8 mouse cellular contexts compared by ENCODE assay signal in the genomic region with DNA sequence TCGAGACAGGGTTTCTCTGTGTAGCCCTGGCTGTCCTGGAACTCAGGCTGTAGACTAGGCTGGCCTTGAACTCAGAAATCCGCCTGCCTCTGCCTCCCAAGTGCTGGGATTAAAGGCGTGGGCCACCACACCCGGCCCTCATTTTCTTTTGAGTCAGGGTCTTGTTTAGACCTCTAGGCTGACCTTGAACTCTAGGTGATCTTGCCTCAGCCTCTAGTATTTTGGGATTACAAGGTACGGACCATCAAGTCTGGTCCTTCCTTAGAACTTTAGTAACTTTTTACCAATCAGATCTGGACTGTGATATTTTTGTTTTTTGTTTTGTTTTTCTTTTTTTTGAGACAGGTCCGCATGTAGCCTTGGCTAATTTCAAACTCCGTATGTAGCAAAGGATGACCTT. TPM values are rescaled to one million over a fixed set of nuclear protein-coding genes. Genes with fewer than 3 reads are reported as not detected.
DNase-seq lines count a peak whose midpoint lies in the region; ATAC-seq lines count a peak whose summit lies in the region.

A gene (plus strand): TSS at position 357 of the 400 bp plus-strand sequence.

- peak within 1 kb of the TSS; percentile 72 for H3K4me2 ChIP-seq in hindbrain, embryonic 16.5 days (ENCODE audit: low read length)

- ATAC-seq in hindbrain, embryonic 16.5 days: no peak

- H3K4me1 ChIP-seq in embryonic facial prominence, embryonic 10.5 days: peaks cover 23% of the 10 kb centered on the region
- H3K4me1 ChIP-seq in hindbrain, embryonic 16.5 days (ENCODE audit: control insufficient read depth, insufficient read depth, low read depth, low read length): peaks cover 17% of the 10 kb centered on the region
- peaks cover 22% of the 10 kb centered on the region for H3K4me1 ChIP-seq in midbrain, embryonic 10.5 days

- H3K36me3 ChIP-seq in embryonic facial prominence, embryonic 10.5 days (replicated peaks): peaks cover 16% of the 10 kb centered on the region
- peaks cover 14% of the 10 kb centered on the region for H3K36me3 ChIP-seq in hindbrain, embryonic 16.5 days (ENCODE audit: control insufficient read depth, insufficient read depth, low read length)
- H3K36me3 ChIP-seq in midbrain, embryonic 10.5 days: peaks cover 17% of the 10 kb centered on the region

- peak within 1 kb of the TSS; percentile 72 for H3K27ac ChIP-seq in embryonic facial prominence, embryonic 10.5 days (replicated peaks)
- H3K27ac ChIP-seq in hindbrain, embryonic 16.5 days (ENCODE audit: low read depth, low read length): peak within 1 kb of the TSS; percentile 79
- H3K27ac ChIP-seq in midbrain, embryonic 10.5 days (replicated peaks): peak within 1 kb of the TSS; percentile 83

- WGBS in embryonic facial prominence, embryonic 10.5 days: 57% methylated on average over 7 of the region's 7 CpGs
- 60% methylated on average over 7 of the region's 7 CpGs for WGBS in hindbrain, embryonic 16.5 days
- 64% methylated on average over 7 of the region's 7 CpGs for WGBS in midbrain, embryonic 10.5 days

- peak within 1 kb of the TSS; percentile 68 for H3K9ac ChIP-seq in hindbrain, embryonic 16.5 days (ENCODE audit: low read depth, low read length)

- H3K27me3 ChIP-seq in embryonic facial prominence, embryonic 10.5 days (replicated peaks; ENCODE audit: low read depth, poor library complexity, severe bottlenecking): peaks cover 38% of the 10 kb centered on the region
- no peaks in the 10 kb centered on the region; the same call in 1 of the 2 replicates for H3K27me3 ChIP-seq in hindbrain, embryonic 16.5 days (replicated peaks; ENCODE audit: control insufficient read depth, insufficient read depth, low read length)
- peaks cover 41% of the 10 kb centered on the region for H3K27me3 ChIP-seq in midbrain, embryonic 10.5 days (ENCODE audit: low read depth, poor library complexity, severe bottlenecking)

- H3K4me3 ChIP-seq in embryonic facial prominence, embryonic 10.5 days: peak within 1 kb of the TSS; percentile 70
- peak within 1 kb of the TSS; percentile 50 for H3K4me3 ChIP-seq in hindbrain, embryonic 16.5 days (ENCODE audit: low read length)
- H3K4me3 ChIP-seq in midbrain, embryonic 10.5 days: peak within 1 kb of the TSS; percentile 71

- peaks cover 5% of the 10 kb centered on the region; the same call in 1 of the 2 replicates for H3K9me3 ChIP-seq in embryonic facial prominence, embryonic 10.5 days
- H3K9me3 ChIP-seq in hindbrain, embryonic 16.5 days (ENCODE audit: control insufficient read depth, low read length): peaks cover 3% of the 10 kb centered on the region
- H3K9me3 ChIP-seq in midbrain, embryonic 10.5 days (replicated peaks): peaks cover 3% of the 10 kb centered on the region

- DNase-seq in left cerebral cortex, adult 18-20 months (ENCODE audit: low spot score in 2 of 2): no peak
- no peak for DNase-seq in left cerebral cortex, adult 9 months (ENCODE audit: low spot score in 2 of 2)
- no peak for DNase-seq in embryonic facial prominence, embryonic 10.5 days (ENCODE audit: low spot score)
- no peak for DNase-seq in midbrain, embryonic 10.5 days (ENCODE audit: low spot score)
- DNase-seq in right cerebral cortex, postnatal 36 days (ENCODE audit: low spot score in 2 of 2): no peak
- no peak for DNase-seq in frontal cortex, postnatal 25 days (ENCODE audit: low spot score in 2 of 2)
- DNase-seq in lung, postnatal 14 days: no peak

RNA-seq across cellular contexts. Expression of the gene that starts here (rescaled TPM):
- total RNA-seq in left cerebral cortex, adult 18-20 months (2021): 100 to 1,000 TPM in 1 of 2 experiments, 10 to 100 TPM in 1; 92.5 to 102 TPM
- polyA plus RNA-seq in embryonic facial prominence, embryonic 10.5 days (2016; fragmentation: Nextera tagmentation; extraction: Ambion mirVana): 7.1 and 8.9 TPM in 2 replicates
- polyA plus RNA-seq in hindbrain, embryonic 16.5 days (2015; fragmentation: Nextera tagmentation; extraction: Ambion mirVana): 85.8 and 111 TPM in 2 replicates
- polyA plus RNA-seq in midbrain, embryonic 10.5 days (2016; fragmentation: Nextera tagmentation; extraction: Ambion mirVana): 9.9 and 11.7 TPM in 2 replicates
